Mouse (Mus musculus): Measurements from ENCODE around the gene Xpnpep1. TPM values are rescaled to one million over a fixed set of nuclear protein-coding genes. Genes with fewer than 3 reads are reported as not detected.

Gene Xpnpep1
- total RNA-seq, 1 experiment: 190 TPM

DNA sequence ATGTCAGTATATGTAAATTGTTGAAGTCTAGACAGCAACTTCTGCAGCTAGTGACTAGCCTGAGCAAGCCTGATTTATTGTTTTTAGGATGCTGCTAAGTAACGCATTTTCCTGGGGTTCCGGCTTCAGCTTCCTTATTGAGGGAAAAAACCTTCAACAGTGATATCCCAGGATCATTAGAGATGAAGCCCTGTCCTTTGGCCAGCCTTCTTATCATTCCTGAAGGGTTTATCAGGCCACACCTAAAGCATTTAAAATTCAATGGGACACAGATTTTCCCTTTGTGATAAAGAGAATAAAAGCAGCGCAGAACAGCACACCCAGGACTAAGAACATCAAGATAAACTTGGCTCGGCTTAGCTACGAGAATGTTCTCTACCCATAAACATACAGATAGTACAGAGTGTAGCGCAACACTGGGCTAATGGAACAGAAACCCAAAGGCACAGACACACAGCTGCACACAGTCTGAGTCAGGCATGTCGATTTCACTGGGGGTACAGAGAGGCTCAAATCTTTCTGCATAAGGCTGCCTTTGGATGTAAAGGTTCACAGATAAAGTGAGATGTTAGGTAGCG, 17.9 kb downstream of the Xpnpep1 start:
- Histone ChIP-seq H3K27ac (ENCODE audit: insufficient read depth, low read depth, low read length, poor library complexity, severe bottlenecking) (peak overlapping the region; percentile 79), H3K9ac (ENCODE audit: insufficient read depth, low read depth, low read length, poor library complexity, severe bottlenecking) (peak overlapping the region; percentile 46; the same call in 1 of the 2 replicates), H3K4me1 (ENCODE audit: control insufficient read depth in 2 of 2, insufficient read depth in 2 of 2, low read length in 2 of 2, poor library complexity in 1 of 2) (peaks cover 11 to 29% of the 10 kb centered on the region in 2 experiments; a peak in 3 of 4 replicates), H3K4me3 (ENCODE audit: insufficient read depth in 1 of 2, low read depth in 1 of 2, low read length in 2 of 2, poor library complexity in 1 of 2, severe bottlenecking in 1 of 2) (peak overlapping the region in 1 of 2 experiments; percentile 4; a peak in 1 of 4 replicates), H3K36me3 (ENCODE audit: control insufficient read depth, insufficient read depth, low read length, poor library complexity, severe bottlenecking) (peaks cover 17% of the 10 kb centered on the region; the same call in 1 of the 2 replicates), H3K9me3 (ENCODE audit: control insufficient read depth, insufficient read depth, low read depth, low read length) (no peaks in the 10 kb centered on the region)
- TF ChIP-seq ZNF384 (IDR thresholded peaks at IDR 0.05; ENCODE audit: low read depth, low read length): no peak
- TF ChIP-seq HCFC1 (IDR thresholded peaks at IDR 0.05; ENCODE audit: borderline replicate concordance, insufficient read depth, low read length): no peak
- no peak for TF ChIP-seq CHD2 (IDR thresholded peaks at IDR 0.05; ENCODE audit: low read depth, low read length)
- TF ChIP-seq ZC3H11A (IDR thresholded peaks at IDR 0.05; ENCODE audit: borderline replicate concordance, low read depth, low read length): no peak
- no peak for TF ChIP-seq MAFK (IDR thresholded peaks at IDR 0.05; ENCODE audit: insufficient read depth, low read depth, low read length)
- DNase-seq (ENCODE audit: low read depth, low spot score): no peak
- in situ Hi-C loops (cut with MboI; ENCODE audit: low sequenced_read_pairs in 2 of 2, unreplicated experiment in 2 of 2): no loop called here

DNA sequence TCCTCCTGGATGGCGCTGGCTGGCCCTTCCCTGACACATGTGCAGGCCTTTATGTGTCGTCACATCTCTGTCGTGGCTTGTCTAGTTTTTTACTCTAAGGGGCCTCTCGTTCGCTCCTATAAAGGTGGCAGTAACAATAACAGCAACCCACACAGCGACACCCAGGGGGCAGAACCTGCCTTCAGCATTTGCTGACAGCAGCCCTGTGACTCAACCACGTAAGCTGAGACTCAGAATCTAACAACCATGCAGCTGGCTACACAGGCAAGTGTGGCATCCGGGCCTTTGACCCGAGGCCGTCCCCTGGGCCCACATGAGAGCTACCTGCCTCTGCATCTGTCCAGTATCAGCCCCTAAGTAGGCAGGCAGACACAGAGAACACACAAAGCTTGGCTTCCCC, 18.5 kb downstream of the Xpnpep1 start:
- no peak for TF ChIP-seq CHD2 (IDR thresholded peaks at IDR 0.05; ENCODE audit: low read depth, low read length)
- 0 out of 2 replicates have a peak, but pooled peaks have one; percentile 5 for TF ChIP-seq ZC3H11A (IDR thresholded peaks at IDR 0.05; ENCODE audit: borderline replicate concordance, low read depth, low read length)
- no peak for TF ChIP-seq MAFK (IDR thresholded peaks at IDR 0.05; ENCODE audit: insufficient read depth, low read depth, low read length)
- TF ChIP-seq HCFC1 (IDR thresholded peaks at IDR 0.05; ENCODE audit: borderline replicate concordance, insufficient read depth, low read length): no peak
- no peak for TF ChIP-seq ZNF384 (IDR thresholded peaks at IDR 0.05; ENCODE audit: low read depth, low read length)
- H3K9me3 ChIP-seq (ENCODE audit: control insufficient read depth, insufficient read depth, low read depth, low read length): no peaks in the 10 kb centered on the region
- no peak for DNase-seq (ENCODE audit: low read depth, low spot score)
- H3K9ac ChIP-seq (ENCODE audit: insufficient read depth, low read depth, low read length, poor library complexity, severe bottlenecking): peak overlapping the region; percentile 46; the same call in 1 of the 2 replicates
- H3K27ac ChIP-seq (ENCODE audit: insufficient read depth, low read depth, low read length, poor library complexity, severe bottlenecking): peak overlapping the region; percentile 59
- no peak overlapping the region for H3K4me3 ChIP-seq (ENCODE audit: insufficient read depth in 1 of 2, low read depth in 1 of 2, low read length in 2 of 2, poor library complexity in 1 of 2, severe bottlenecking in 1 of 2)
- peaks cover 14% of the 10 kb centered on the region; the same call in 1 of the 2 replicates for H3K36me3 ChIP-seq (ENCODE audit: control insufficient read depth, insufficient read depth, low read length, poor library complexity, severe bottlenecking)
- in situ Hi-C loops (cut with MboI; ENCODE audit: low sequenced_read_pairs in 2 of 2, unreplicated experiment in 2 of 2): no loop called here
- peaks cover 11 to 32% of the 10 kb centered on the region in 2 experiments; a peak in 3 of 4 replicates for H3K4me1 ChIP-seq (ENCODE audit: control insufficient read depth in 2 of 2, insufficient read depth in 2 of 2, low read length in 2 of 2, poor library complexity in 1 of 2)

DNA sequence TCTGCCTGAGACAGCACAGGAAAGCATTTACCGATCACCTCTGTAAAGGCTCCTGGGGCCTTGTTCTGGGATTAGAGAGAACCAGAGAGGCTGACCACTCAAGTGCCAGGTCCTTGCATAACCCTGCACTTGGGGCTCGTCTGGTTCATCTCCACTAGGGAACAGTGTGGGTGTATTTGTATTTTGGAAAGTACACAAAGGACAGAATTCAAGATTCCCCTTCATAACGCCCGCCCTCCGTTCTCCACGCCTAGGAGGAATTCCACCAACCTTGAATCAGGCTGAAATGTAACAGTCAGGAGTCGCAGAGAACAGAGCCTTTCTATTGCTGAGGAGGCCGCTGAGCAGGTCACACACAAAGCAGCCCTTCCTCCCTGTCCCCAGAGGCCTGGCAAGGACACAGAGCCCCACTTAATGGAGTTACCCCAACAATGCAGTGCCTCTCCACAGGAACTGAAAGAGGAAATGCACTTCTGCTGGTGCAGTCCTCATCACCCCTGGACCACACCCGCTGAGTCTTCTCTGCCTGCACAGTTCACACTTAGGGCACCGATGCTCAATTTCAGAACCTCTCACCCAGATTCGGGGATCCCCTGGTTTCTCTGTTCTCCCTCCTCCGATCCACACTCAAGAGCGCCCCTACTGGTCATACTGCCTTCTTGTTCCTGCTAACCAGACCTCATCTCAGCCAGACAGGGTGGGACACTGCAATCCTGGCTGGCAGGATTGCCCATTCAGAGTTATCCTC, 20.1 kb downstream of the Xpnpep1 start:
- H3K4me3 ChIP-seq (ENCODE audit: insufficient read depth in 1 of 2, low read depth in 1 of 2, low read length in 2 of 2, poor library complexity in 1 of 2, severe bottlenecking in 1 of 2): 0 out of 4 replicates have a peak overlapping the region, but pooled peaks of 1 of the 2 experiments have one; percentile 10
- in situ Hi-C loops (cut with MboI; ENCODE audit: low sequenced_read_pairs in 2 of 2, unreplicated experiment in 2 of 2): no loop called here

DNA sequence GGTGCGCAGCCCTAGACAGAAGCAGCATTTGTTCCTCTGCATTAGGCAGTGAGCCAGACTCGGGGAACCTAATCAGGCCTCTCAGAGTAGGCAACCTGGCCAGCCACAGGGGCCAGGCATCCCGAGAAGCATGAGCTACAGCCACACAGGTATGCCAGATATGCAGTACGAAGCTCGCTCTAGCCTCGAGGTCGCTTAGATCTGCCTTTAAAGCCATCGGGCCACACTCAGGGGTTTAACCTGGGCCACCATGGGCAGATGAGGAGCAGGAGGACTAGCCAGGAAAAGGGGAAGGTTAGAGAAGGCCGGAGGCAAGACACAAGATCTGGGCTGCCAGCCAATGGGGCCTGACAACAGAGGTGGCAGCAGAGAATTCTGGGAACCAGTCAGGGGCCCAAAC, 22.1 kb downstream of the Xpnpep1 start:
- Histone ChIP-seq H3K4me1 (ENCODE audit: control insufficient read depth in 2 of 2, insufficient read depth in 2 of 2, low read length in 2 of 2, poor library complexity in 1 of 2) (peaks cover 9 to 30% of the 10 kb centered on the region in 2 experiments), H3K36me3 (ENCODE audit: control insufficient read depth, insufficient read depth, low read length, poor library complexity, severe bottlenecking) (peaks cover 9% of the 10 kb centered on the region; the same call in 1 of the 2 replicates)
- in situ Hi-C loops (cut with MboI; ENCODE audit: low sequenced_read_pairs in 2 of 2, unreplicated experiment in 2 of 2): no loop called here

More for the DNA sequence above, 20.1 kb downstream of the Xpnpep1 start:
- peak; percentile 72 for DNase-seq (ENCODE audit: low read depth, low spot score)
- no peak for TF ChIP-seq MAFK (IDR thresholded peaks at IDR 0.05; ENCODE audit: insufficient read depth, low read depth, low read length)
- no peak for TF ChIP-seq HCFC1 (IDR thresholded peaks at IDR 0.05; ENCODE audit: borderline replicate concordance, insufficient read depth, low read length)
- no peak for TF ChIP-seq ZNF384 (IDR thresholded peaks at IDR 0.05; ENCODE audit: low read depth, low read length)
- no peak for TF ChIP-seq CHD2 (IDR thresholded peaks at IDR 0.05; ENCODE audit: low read depth, low read length)
- no peak for TF ChIP-seq ZC3H11A (IDR thresholded peaks at IDR 0.05; ENCODE audit: borderline replicate concordance, low read depth, low read length)
- Histone ChIP-seq H3K9me3 (ENCODE audit: control insufficient read depth, insufficient read depth, low read depth, low read length) (no peaks in the 10 kb centered on the region), H3K9ac (ENCODE audit: insufficient read depth, low read depth, low read length, poor library complexity, severe bottlenecking) (peak overlapping the region; percentile 47; the same call in 1 of the 2 replicates), H3K27ac (ENCODE audit: insufficient read depth, low read depth, low read length, poor library complexity, severe bottlenecking) (peak overlapping the region; percentile 29; the same call in 1 of the 2 replicates), H3K36me3 (ENCODE audit: control insufficient read depth, insufficient read depth, low read length, poor library complexity, severe bottlenecking) (peaks cover 9% of the 10 kb centered on the region; the same call in 1 of the 2 replicates), H3K4me1 (ENCODE audit: control insufficient read depth in 2 of 2, insufficient read depth in 2 of 2, low read length in 2 of 2, poor library complexity in 1 of 2) (peaks cover 11 to 40% of the 10 kb centered on the region in 2 experiments; a peak in 3 of 4 replicates)

More for the DNA sequence above, 22.1 kb downstream of the Xpnpep1 start:
- Histone ChIP-seq H3K4me3 (ENCODE audit: insufficient read depth in 1 of 2, low read depth in 1 of 2, low read length in 2 of 2, poor library complexity in 1 of 2, severe bottlenecking in 1 of 2) (no peak overlapping the region), H3K27ac (ENCODE audit: insufficient read depth, low read depth, low read length, poor library complexity, severe bottlenecking) (no peak overlapping the region), H3K9me3 (ENCODE audit: control insufficient read depth, insufficient read depth, low read depth, low read length) (no peaks in the 10 kb centered on the region), H3K9ac (ENCODE audit: insufficient read depth, low read depth, low read length, poor library complexity, severe bottlenecking) (0 out of 2 replicates have a peak overlapping the region, but pooled peaks have one; percentile 14)
- DNase-seq (ENCODE audit: low read depth, low spot score): no peak
- no peak for TF ChIP-seq CHD2 (IDR thresholded peaks at IDR 0.05; ENCODE audit: low read depth, low read length)
- no peak for TF ChIP-seq HCFC1 (IDR thresholded peaks at IDR 0.05; ENCODE audit: borderline replicate concordance, insufficient read depth, low read length)
- TF ChIP-seq MAFK (IDR thresholded peaks at IDR 0.05; ENCODE audit: insufficient read depth, low read depth, low read length): no peak

All from ES-E14 (cell line).